Mouse (Mus musculus) lung, embryonic 14.5 days (tissue): Measurements from ENCODE around the gene Arrb2. TPM values are rescaled to one million over a fixed set of nuclear protein-coding genes. Genes with fewer than 3 reads are reported as not detected.
A peak's percentile ranks its signal among the peaks of the same experiment; 100 is the strongest.

Experiments used
- ATAC-seq: fragments of 200-750 bp; cut with Nextera tagmentation; 2 replicates; pipeline ENCODE4 v1.8.0; 2017; ENCODE audit warnings: mild to moderate bottlenecking, moderate TSS enrichment, moderate library complexity; ENCODE audit not compliant: insufficient read depth
- DNase-seq: peaks from one replicate; pipeline ENCODE4 v3.0.0-alpha.2; 2015
- H3K27ac ChIP-seq: fragments of 300-500 bp; sonication (generic); 2 replicates; pipeline ENCODE4 v1.5.1; 2014; ENCODE audit warnings: low read depth, mild to moderate bottlenecking, moderate library complexity
- H3K27me3 ChIP-seq: fragments of 300-500 bp; sonication (generic); 2 replicates; pipeline ENCODE4 v1.6.1; 2014; ENCODE audit warnings: low read length, control low read depth; ENCODE audit not compliant: insufficient read depth
- H3K36me3 ChIP-seq: fragments of 300-500 bp; sonication (generic); 2 replicates; pipeline ENCODE4 v1.6.1; 2014; ENCODE audit warnings: control low read depth; ENCODE audit not compliant: insufficient read depth
- H3K4me1 ChIP-seq: fragments of 300-500 bp; sonication (generic); 2 replicates; pipeline ENCODE4 v1.6.1; 2014; ENCODE audit warnings: antibody characterized with exemption, control low read depth; ENCODE audit not compliant: insufficient read depth
- H3K4me2 ChIP-seq: fragments of 300-500 bp; sonication (generic); 2 replicates; pipeline ENCODE4 v1.6.1; 2014; ENCODE audit warnings: mild to moderate bottlenecking
- H3K4me3 ChIP-seq: fragments of 300-500 bp; sonication (generic); 2 replicates; pipeline ENCODE4 v1.5.1; 2014; ENCODE audit warnings: low read depth, low read length
- H3K9ac ChIP-seq: fragments of 300-500 bp; sonication (generic); 2 replicates; pipeline ENCODE4 v1.6.1; 2014
- H3K9me3 ChIP-seq: fragments of 300-500 bp; sonication (generic); 2 replicates; pipeline ENCODE4 v1.6.1; 2016; ENCODE audit warnings: low read depth, low read length, control low read depth
- CTCF ChIP-seq: IDR thresholded peaks from 2 replicates; pipeline ENCODE4 v1.5.1; 2016; ENCODE audit warnings: antibody characterized with exemption, low read depth
- WGBS: fragments of 180-500 bp; shearing (Covaris S2); extraction: QIAGEN DNeasy Blood & Tissue Kit; methylation state at CpG from one replicate; pipeline ENCODE4 v1.1.7; 2014; 5-methylcytosine and 5-hydroxymethylcytosine counted together
- polyA plus RNA-seq: library from polyadenylated mRNA; unstranded; fragments of >200 nt; fragmentation: Nextera tagmentation; extraction: Ambion mirVana; gene quantifications from 2 replicates; pipeline ENCODE4 v1.2.1, GENCODE M21; 2014

Arrb2 gene
- 15.1 and 17.6 TPM in 2 replicates for polyA plus RNA-seq

- Histone ChIP-seq H3K4me1 (peaks cover 8% of the 10 kb centered on the region), H3K27ac (peak within 1 kb of the TSS; percentile 51), H3K27me3 (no peaks in the 10 kb centered on the region), H3K4me2 (peak within 1 kb of the TSS; percentile 82), H3K9me3 (no peaks in the 10 kb centered on the region), H3K36me3 (peaks cover 14% of the 10 kb centered on the region; the same call in 1 of the 2 replicates), H3K9ac (peak within 1 kb of the TSS; percentile 71), H3K4me3 (peak within 1 kb of the TSS; percentile 68)
- ATAC-seq (peak; percentile 97), DNase-seq (peak; percentile 99)
- WGBS = under 1% methylated on average over 75 of the region's 75 CpGs
- peak; percentile 63 for TF ChIP-seq CTCF
Measured at GRCm38 (mm10) chr11:70432048-70432894, at the start of gene Arrb2. Arrb2 (plus strand) TSS chr11:70432635.

- Histone ChIP-seq H3K4me2 (no peak overlapping the region), H3K4me1 (no peaks in the 10 kb centered on the region), H3K4me3 (no peak overlapping the region), H3K27ac (no peak overlapping the region), H3K9ac (no peak overlapping the region), H3K36me3 (peaks cover 8% of the 10 kb centered on the region; the same call in 1 of the 2 replicates), H3K27me3 (no peaks in the 10 kb centered on the region), H3K9me3 (no peaks in the 10 kb centered on the region)
- DNase-seq = no peak
- ATAC-seq = no peak
- WGBS = 96% methylated on average over 3 of the region's 3 CpGs
- no peak for TF ChIP-seq CTCF
Measured at GRCm38 (mm10) chr11:70384136-70384535, 48.3 kb upstream of the Arrb2 start.

GRCm38 (mm10) chr11:70387436-70387835 lies 45.0 kb upstream of the Arrb2 start:
- H3K4me1 ChIP-seq = no peaks in the 10 kb centered on the region
- DNase-seq (no peak), ATAC-seq (no peak)
- peaks cover 21% of the 10 kb centered on the region for H3K36me3 ChIP-seq
- no peak overlapping the region for H3K9ac ChIP-seq
- no peak overlapping the region for H3K27ac ChIP-seq
- 77% methylated on average over 5 of the region's 5 CpGs for WGBS
- H3K4me2 ChIP-seq = no peak overlapping the region
- no peaks in the 10 kb centered on the region for H3K9me3 ChIP-seq
- no peak for TF ChIP-seq CTCF
- H3K4me3 ChIP-seq = no peak overlapping the region
- H3K27me3 ChIP-seq = no peaks in the 10 kb centered on the region

DNA sequence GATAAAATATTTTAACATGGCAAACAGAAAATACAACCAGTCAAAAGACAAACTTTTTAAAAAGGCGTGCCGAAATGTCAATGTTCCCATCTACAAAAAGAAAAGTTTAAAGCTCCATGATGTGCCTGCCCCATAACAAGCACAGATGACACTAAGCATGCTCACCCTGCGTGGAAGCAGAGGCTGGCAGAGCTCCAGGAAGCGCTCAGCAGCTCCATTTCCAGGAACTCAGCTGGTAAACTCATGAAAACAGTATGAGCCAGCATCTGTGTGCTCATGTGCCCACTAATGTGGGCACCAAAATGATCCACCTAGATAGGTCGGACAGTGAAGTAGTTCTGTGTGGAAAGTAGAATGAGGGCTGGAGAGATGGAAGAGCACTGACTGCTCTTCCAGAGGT lies 43.0 kb upstream of the Arrb2 start:
- Histone ChIP-seq H3K4me1 (no peaks in the 10 kb centered on the region), H3K27ac (no peak overlapping the region), H3K27me3 (no peaks in the 10 kb centered on the region), H3K36me3 (peaks cover 38% of the 10 kb centered on the region), H3K9me3 (no peaks in the 10 kb centered on the region), H3K9ac (no peak overlapping the region), H3K4me3 (no peak overlapping the region), H3K4me2 (no peak overlapping the region)
- no peak for TF ChIP-seq CTCF
- 85% methylated on average over 5 of the region's 5 CpGs for WGBS
- no peak for ATAC-seq
- DNase-seq = peak; percentile 30

DNA sequence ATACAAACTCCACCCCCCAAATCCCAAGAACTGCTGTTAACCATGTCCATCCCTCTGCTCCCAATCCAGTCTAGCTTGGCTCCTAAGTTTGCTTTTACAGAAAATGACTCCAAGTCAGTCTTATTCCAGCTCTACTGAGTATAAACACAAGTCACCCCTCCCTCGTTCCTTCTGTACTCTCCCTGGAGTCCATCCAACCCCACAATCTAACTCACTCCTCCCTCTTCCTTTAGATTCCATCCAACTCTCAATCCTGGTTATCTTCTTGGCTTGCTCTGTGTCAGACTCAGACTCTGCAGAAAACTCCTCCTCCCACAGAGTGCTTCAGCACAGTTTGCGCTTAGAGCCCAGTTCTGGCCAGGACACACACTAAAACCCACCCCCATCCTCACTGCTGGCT lies 28.8 kb upstream of the Arrb2 start:
- ATAC-seq (peak; percentile 88), DNase-seq (peak; percentile 86)
- H3K27me3 ChIP-seq = no peaks in the 10 kb centered on the region
- no peak overlapping the region for H3K9ac ChIP-seq
- H3K4me3 ChIP-seq = no peak overlapping the region
- peak overlapping the region; percentile 70 for H3K27ac ChIP-seq
- WGBS = 42% methylated on average over 2 of the region's 2 CpGs
- peaks cover 2% of the 10 kb centered on the region; the same call in 1 of the 2 replicates for H3K4me1 ChIP-seq
- no peaks in the 10 kb centered on the region for H3K9me3 ChIP-seq
- no peak for TF ChIP-seq CTCF
- peak overlapping the region; percentile 29; the same call in 1 of the 2 replicates for H3K4me2 ChIP-seq
- peaks cover 66% of the 10 kb centered on the region for H3K36me3 ChIP-seq

- peaks cover 17% of the 10 kb centered on the region for H3K36me3 ChIP-seq
- H3K9me3 ChIP-seq = no peaks in the 10 kb centered on the region
- ATAC-seq (peak; percentile 98), DNase-seq (peak; percentile 99)
- peak within 1 kb of the TSS; percentile 97 for H3K9ac ChIP-seq
- H3K27ac ChIP-seq = peak within 1 kb of the TSS; percentile 81
- peak; percentile 11; the same call in 1 of the 2 replicates for TF ChIP-seq CTCF
- H3K27me3 ChIP-seq = no peaks in the 10 kb centered on the region
- under 1% methylated on average over 59 of the region's 59 CpGs for WGBS
- H3K4me1 ChIP-seq = peaks cover 4% of the 10 kb centered on the region; the same call in 1 of the 2 replicates
- H3K4me2 ChIP-seq = peak within 1 kb of the TSS; percentile 77
- H3K4me3 ChIP-seq = peak within 1 kb of the TSS; percentile 99
Measured at GRCm38 (mm10) chr11:70409594-70410296, 22.7 kb upstream of the Arrb2 start, which contains the start of gene Pelp1. Pelp1 (minus strand) TSS chr11:70410031.

DNA sequence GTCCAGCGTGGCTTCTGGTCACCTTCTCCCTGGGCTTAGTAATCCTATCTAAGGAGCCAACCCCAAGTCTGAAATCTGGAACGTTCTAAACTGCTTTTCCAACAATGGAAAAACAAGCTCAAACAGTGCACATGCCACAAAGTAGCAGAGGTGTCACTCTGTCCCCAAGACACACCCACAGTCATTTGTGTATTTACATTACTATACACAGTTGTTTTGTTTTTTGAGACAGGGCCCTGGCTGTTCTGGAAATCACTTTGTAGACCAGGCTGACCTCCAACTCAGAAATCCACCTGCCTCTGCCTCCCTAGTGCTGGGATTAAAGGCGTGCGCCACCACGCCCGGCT lies 22.2 kb upstream of the Arrb2 start:
- Histone ChIP-seq H3K4me2 (peak overlapping the region; percentile 77), H3K9me3 (no peaks in the 10 kb centered on the region), H3K9ac (peak overlapping the region; percentile 97), H3K27ac (peak overlapping the region; percentile 81; the same call in 1 of the 2 replicates), H3K4me3 (peak overlapping the region; percentile 99), H3K36me3 (peaks cover 12% of the 10 kb centered on the region), H3K4me1 (peaks cover 4% of the 10 kb centered on the region; the same call in 1 of the 2 replicates), H3K27me3 (no peaks in the 10 kb centered on the region)
- DNase-seq (no peak), ATAC-seq (no peak)
- TF ChIP-seq CTCF = no peak
- 63% methylated on average over 6 of the region's 6 CpGs for WGBS
